Mouse (Mus musculus) retina, embryonic 14.5 days (tissue): ENCODE measurements around the gene Supt6.

ENCODE experiments used
- DNase-seq: peaks from one replicate; pipeline ENCODE4 v3.0.0-alpha.2; 2015; ENCODE audit warnings: low spot score

Gene Supt6

DNA sequence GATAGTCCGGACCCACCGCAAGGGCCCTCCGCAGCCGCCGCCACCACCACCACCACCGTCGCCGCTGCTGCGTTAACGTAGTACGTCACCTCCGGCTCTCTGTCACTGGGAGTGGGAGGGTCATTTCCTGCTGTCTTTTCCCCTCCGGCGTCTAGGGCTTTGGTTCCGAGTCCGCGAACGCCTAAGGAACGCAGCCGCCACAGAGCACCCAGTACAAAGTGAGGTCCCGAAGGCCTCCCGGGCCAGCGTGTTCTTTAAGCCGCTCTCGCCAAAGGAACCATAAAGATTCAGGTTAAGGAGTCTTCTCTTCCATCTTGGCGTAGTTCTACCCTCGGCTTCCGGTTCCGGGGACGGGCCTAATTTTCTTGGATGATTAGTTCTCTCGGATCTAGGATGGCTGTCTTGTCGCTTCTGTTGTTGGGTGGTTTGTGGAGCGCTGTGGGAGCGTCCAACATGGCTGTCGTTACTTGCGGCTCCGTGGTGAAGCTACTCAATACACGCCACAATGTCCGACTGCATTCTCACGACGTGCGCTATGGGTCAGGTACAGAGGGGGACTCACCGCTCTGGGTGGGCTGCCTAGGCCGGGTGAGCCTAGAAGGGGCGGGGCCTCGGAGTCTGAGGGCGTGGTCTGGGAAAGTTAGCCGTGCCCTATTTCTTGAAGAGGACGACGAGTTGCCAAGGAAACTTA lies at the start of gene Supt6, which contains the start of gene Sdf2:
Supt6 (minus strand) TSS at position 361 of the 691 bp plus-strand sequence.
Sdf2 (plus strand) TSS at position 120 of the 691 bp plus-strand sequence.
- peak; percentile 91 for DNase-seq

DNA sequence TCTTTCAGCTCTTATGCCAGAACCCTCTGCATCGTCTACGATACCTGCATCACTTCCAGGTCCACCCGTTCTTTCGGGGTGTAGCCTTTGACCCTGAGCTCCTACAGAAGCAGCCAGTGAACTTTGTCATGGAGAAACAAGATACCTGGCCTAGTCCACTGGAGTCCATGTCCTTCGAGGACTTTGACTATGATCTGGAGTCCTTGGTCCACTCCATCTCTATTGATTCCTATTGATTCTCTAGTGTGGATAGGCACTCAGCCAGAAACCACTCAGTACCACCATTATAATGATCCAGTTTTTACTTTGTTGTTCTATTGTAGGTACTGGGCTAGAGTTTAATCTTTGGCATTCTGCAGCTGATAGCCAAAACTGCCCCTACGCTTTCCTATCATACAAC lies 48.8 kb upstream of the Supt6 start:
- no peak for DNase-seq

DNA sequence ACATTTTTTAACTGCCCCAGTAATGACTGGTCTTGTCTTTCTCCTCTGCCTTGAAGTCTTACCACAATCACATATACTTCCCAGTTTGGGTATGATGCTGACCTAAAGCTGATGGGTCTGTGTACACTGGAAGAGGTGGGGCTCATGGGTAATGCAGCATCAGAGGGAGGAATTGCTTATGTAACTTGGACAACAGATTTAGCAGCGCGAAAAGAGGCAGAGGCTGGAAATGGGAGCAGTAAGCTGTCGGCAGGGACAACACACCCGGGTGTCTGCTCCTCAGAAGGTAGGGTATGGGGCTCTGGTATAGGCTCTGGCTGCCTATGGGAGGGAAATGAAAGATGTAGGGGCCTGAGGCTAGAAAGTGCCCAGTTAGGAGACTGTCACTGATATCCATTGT lies 44.9 kb upstream of the Supt6 start, which contains the start of gene BC030499:
BC030499 (plus strand) TSS at position 188 of the 400 bp plus-strand sequence.
- DNase-seq, result no peak

DNA sequence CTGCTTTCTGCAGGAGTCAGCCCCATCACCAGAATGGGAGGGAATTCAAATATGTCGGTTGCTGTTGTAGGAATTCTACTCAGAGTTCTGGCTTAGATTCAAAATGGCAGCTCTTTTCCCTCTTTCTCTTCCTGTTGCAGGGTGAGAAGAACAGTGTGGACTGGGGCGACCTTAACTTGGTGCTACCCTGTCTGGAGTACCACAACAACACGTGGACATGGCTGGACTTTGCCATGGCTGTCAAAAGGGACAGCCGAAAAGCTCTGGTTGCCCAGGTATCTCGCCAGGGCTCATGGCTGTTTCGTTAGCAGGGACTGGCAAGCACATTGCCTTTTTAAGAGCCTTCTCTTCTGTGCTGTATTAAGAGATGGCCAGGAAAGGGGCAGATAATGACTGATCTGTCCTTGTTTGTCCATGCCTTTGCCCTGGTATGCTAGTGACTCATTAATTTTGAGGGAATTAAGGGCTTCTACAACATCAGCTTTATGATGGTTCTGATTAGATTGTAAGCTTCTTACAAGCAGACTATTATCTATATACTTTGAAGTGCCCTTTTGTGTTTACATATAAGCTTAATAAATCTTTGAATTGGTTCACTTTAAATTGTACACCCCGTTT lies 43.5 kb upstream of the Supt6 start:
- DNase-seq, result no peak

DNA sequence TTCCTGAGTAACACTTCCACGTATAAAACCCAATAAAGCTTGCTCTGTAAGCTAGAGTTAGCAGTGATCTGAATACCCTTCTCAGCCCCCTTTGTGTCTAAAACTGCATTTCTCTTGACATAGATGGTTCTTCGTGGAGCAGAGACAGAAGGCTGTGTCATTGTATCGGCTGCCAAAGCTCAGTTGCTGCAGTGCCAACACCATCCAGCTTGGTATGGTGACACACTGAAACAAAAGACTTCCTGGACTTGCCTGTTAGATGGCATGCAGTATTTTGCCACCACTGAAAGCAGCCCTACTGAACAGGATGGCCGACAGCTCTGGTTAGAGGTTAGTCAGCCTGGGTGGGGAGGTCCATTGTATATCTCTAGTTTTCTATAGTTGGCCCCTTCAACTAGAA lies 33.8 kb upstream of the Supt6 start:
- DNase-seq, result no peak

DNA sequence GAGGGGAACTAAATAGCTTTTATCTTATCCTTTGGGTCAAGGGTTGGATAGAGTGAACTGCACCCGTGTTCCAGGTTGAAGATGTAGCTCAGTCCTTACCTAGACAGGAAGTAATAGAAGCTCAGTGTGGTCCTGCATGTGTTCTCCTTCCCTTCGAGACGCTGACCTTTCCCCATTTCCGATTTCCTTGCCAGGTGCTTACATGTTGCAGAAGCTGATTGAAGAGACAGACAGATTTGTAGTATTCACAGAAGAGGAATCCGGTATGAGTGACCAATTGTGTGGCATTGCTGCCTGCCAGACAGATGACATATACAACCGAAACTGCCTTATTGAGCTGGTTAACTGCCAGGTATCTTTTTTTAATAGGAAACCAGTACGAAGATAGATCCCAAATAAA lies 33.1 kb upstream of the Supt6 start:
- no peak for DNase-seq

DNA sequence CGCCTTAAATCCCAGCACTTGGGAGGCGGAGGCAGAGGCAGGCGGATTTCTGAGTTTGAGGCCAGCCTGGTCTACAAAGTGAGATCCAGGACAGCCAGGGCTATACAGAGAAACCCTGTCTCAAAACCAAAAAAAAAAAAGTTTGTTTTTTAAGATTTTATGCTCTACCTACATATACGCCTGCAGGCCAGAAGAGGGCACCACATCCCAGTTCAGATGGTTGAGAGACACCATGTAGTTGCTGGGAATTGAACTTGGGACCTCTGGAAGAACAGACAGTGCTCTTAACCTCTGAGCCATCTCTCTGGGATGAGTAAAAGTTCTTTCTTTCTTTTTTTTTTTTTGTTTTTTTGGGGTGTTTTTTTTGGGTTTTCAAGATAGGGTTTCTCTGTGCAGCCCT lies 30.4 kb upstream of the Supt6 start:
- DNase-seq, result peak; percentile 11

DNA sequence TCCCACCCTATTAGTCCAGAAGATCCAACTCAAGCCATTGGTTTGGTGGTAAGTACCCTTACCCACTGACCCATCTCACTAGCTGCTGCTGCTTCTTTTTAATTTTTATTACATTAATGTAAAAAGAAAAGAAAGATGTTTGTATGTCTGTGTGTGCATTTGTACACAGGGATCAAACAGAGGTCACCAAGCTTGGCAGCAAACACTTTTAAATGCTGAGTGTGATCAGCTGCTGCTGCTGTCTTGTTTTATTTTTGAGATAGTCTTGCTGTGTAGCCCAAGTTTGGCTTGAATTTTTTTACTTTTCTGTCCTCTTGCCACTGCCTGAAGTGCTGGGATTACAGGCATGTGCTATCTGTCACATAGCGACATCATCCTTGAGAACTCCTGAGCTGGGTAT lies 29.8 kb upstream of the Supt6 start:
- DNase-seq, result no peak

DNA sequence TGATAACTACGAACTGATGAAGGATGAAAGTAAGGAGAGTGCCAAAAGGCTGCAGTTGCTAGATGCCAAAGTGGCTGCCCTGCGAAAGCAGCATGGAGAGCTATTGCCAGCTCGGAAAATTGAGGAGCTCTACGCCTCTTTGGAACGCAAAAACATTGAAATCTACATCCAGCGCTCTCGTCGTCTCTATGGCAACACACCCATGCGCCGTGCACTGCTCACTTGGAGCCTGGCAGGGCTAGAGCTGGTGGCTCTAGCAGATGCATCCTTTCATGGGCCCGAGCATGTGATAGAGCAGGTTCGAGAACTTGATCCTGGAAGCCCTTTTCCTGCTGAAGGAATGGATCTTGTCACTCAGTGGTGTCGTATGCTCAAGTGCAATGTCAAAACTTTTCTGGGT lies 26.2 kb upstream of the Supt6 start:
- DNase-seq, result no peak

DNA sequence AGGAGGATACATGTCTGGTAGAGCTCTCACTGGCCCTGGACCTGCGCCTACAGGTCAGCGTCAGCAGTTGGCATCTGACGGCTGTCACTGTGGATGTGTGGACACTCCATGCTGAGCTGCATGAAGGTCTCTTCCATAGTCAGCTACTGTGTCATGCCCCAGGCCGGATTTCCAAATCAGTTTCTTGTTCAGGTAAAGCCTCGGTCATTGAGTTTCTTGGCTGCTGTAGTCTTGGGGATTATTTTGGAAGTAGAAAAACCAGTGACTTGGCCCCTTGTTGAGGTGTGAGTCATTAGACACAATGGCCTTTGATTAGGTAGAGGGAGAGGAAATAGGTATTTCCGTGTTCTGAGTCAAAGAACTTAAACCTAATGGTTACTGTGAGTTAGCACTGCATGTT lies 19.8 kb upstream of the Supt6 start:
- no peak for DNase-seq

DNA sequence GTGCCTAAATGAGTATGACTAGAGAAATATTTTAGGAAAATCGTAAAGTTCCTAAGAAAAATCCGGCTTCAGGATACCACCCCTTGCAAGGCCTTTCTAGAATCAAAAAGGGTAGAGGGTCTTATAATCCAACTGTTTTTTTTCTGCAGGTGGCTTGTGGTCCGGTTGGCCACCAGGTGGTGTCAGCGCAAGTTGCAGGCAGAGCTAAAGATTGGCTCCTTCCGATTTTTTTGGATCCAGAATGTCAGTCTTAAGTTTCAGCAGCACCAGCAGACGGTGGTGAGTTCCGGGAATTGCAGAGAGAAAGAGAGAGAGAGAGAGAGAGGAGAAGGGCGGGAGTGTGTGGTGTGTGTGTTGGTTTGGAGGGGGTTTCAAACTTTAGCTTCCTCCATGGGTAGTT lies 16.8 kb upstream of the Supt6 start:
- DNase-seq, result peak; percentile 78

DNA sequence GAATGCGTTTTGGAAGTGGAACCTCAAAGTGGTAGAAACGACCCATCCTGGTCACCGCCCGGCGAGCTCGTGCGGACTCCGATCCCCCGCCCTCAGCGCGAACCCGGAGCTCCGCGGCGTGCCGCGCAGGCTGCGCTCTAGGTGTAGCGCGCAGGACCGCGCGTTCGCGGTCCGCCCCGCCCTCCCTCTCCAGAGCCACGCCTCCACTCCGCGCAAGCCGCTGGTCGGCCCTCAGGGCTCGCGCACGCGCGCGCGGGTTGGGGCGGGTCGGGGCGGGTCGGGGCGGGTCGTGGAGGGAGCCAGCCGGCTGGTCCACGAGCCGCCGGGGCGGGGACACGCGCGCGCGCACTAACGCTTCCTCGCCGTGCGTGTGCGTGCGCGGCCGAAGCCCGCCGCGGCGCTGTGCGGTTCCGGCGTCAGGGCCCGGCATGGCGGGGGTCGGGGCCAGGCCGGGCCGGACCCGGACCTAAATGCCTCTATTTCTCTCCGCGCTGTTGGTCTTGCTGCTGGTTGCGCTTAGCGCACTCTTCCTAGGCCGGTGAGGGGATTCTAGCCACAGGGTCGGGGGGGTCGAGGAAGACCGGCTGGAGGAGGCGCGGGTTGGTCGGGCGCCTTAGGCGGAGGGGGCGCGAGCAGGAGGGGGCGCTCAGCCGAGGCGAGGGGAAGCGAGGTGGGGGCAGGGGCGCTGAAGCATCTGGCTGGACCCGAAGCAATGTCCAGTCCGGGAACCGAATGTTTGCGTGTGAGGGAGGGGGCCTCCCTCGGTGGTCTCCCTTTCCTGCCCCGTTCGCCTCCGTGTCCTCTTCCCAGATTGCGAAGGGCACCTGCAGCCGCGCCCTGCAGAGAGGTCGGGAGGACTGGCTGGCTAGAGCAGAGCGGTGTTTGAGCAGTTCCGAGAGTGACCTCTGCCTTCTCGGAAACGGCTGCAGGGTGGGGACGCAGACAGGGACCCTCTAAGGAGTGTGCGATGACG lies 15.9 kb upstream of the Supt6 start, which contains the start of gene 2610507B11Rik:
2610507B11Rik (plus strand) TSS at position 373 of the 973 bp plus-strand sequence.
- peak; percentile 95 for DNase-seq

DNA sequence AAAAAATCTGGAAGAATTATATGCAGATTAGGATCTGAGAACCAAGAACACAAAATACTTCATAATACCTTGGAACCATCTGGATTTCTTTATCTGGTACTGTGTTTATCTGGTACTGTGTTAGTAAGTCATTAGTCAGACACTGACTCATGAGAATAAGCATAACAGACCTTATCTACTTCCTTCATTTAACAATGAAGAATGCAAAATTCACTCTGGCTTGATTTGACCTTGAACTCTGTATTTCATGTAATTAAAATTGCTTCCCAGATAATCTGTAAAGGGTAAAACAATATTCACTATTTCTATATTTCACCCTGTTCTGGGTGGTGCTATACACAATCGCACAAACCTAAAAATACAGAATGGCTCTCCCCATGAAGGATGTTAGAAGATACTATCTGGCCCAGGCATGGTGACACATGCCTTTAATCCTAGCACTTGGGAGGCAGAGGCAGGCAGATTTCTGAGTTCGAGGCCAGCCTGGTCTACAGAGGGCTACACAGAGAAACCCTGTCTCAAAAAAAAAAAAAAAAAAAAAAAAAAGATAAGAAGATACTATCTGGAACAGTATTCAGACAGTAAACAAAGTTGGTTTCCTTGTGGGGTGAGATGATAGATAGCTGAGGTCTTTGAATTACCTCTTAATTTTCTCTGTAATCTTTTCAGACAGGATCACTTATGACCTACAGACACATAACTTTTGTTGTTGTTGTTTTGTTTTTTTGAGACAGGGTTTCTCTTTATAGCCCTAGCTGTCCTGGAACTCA lies 14.9 kb upstream of the Supt6 start:
- no peak for DNase-seq

DNA sequence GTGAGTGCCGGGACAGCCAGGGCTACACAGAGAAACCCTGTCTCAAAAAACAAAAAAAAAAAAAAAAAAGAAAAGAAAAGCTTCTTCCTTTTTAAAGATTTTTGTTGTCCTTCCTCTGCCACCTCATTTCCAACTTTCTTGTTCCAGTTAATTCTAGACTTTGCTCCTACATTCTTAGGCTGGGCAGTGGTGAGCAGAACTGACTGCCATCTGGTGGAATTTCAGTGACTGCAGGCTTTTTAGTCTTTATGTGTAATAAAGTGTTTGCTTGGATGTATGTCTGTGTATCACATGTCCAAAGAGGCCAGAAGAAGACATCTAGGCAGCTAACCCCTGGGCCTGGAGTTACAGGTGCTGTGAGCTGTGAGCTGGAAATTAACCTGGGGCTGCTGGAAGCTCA lies 10.8 kb upstream of the Supt6 start:
- DNase-seq, result no peak

DNA sequence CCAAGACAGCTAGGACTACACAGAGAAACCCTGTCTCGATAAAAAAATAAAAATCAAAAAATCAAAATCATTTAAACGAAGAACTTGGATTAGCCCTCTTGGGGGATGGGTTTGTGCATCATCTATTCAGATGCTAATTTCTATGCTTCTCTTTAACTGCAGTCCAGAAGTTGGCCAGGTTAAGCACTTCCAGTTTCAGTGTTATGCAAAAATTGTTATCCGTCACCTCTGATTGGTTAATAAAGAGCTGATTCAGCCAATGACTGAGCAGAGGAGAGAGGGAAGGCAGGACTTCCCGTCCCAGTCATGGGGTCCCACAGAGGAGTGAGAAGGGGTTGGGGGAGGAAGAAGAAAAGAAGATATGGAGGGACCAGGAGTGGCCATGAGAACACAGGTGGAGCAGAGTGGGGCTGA lies 1.9 kb upstream of the Supt6 start:
- peak; percentile 13 for DNase-seq

DNA sequence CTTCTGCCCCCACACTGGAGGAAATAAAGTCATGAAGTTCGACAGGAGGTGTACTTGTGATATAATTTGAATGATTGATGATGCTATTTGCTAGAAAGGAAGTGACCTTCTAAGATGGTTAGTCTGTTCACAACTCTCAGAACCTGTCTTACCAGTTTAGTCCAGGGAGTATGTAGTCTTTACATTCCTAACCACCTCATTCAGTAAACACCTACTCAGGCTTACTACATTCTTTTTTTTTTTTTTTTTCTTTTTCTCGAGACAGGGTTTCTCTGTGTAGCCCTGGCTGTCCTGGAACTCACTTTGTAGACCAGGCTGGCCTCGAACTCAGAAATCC lies 1.2 kb upstream of the Supt6 start:
- no peak for DNase-seq

DNA sequence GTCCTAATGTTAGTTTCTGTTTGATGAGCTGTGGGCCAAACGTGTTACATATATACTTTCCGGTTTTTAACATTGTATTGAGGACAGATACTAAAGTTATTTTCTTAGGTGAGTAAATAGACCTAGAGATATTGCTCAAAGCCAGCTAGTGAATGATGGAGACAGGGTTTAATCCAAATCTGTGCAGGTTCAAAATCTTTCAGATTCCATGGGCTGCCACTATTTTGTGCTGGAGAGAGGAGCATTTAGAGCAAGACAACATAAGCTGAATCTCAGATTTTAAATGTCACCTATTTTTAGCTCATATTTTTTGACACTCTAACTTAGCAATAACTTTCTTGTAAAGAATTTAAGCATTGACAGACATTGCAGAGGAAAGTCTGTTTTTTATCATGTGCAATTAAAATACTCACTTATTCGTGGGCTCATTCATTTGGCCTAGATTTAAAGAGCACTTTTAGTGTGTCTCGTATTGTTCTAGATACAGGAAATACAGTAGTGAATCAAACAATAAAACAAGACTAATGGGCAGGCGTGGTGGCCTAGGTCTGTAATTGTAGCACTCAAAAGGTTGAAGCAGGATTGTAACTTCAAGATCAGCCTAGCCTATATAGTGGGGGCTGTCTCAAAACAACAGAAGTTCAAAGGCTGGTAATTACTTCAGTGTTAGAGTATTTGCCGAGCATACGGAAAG lies 678 bp upstream of the Supt6 start:
- DNase-seq, result no peak

DNA sequence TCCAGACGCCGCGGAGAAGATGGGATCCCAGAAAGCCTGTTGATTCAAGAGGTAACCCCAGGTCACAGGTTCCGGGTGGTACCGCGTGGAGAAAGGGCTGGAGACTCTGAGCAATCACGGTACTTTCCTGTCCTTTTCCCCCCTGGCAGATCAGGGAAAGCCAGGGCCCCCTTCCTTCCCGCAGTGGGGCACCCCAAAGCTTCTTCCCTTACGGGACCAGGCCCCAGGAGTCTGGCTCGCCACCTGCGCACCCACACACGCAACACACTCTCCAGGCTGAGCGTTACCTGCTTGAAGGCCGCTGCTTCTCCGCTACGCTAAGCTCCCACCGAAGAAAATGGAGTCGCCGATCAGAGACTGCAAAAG lies 543 bp downstream of the Supt6 start:
- peak; percentile 21 for DNase-seq

DNA sequence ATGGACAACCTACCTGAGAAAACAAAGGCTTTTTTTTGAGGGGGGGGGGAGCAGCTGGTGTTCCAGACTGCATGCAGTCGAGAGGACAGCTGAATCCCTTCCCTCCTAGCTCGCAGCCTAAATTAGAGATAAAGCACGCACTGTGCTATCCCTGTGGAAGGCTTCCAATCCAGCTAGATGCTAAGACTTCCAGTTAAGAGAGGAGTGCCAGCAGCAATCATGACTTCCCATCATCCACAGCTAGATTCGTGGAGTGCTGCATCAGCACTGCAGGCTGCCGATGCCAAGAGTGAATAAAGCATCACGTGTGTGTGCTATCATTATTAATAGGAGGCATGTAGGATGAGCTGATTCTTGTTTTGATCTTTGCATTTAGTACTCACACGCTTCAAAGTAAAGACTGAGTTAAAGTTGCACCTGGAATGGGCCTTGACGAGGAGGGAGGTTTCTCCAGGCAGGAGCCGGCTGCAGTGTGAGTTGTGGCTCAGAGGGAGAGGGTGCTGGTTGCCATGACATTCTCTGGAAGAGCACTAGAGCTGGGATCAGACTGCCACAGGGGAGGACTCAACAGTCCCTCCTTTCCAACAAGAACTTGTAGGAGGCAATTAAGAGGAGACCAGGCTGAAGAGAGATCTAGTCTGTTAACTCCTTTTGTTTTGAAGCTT lies 5.5 kb downstream of the Supt6 start:
- no peak for DNase-seq

DNA sequence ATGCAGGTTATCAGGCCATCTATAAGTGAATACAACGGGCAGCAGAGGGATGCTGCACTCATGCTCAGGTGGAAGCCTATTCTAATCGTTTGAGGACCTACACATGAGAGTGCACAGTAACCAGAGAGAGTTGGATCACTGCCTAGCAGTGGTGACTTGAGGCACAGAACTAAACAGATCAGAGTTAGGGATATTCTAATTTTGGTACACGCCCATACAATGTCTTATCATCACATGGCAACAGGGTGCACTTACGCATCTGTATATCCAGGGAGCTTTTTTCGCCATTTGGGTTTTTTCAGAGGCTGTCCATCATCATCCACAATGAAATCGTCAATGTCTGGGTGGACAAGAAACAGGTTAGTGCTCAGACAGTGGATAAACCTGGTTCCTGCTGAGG lies 14.3 kb downstream of the Supt6 start:
- DNase-seq, result no peak

DNA sequence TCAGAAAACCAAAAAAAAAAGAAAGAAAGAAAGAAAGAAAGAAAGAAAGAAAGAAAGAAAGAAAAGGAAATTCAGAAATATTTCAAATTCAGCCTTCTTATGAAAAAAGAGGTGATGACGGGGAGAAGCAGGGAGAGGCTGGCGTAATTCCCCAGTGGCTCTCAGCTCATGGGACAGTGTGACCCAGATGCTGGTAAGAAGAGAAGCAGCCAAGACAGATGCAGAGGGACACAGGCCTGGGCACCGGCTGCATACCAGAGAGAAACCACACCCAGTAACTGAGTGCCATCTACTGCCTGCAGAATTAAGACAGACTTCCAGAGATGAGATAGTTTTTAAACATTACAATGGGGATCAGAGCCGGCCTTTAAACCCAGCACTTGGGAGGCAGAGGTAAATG lies 22.2 kb downstream of the Supt6 start:
- no peak for DNase-seq
